Mouse (Mus musculus): ENCODE data around the gene Pak3.

Pak3 gene

GRCm38 (mm10) chrX:143664221-143665150, 146.1 kb downstream of the Pak3 start:
- DNase-seq (ENCODE audit: low read depth, low spot score) = peak; percentile 68

- no peak for DNase-seq (ENCODE audit: low read depth, low spot score)
Measured at GRCm38 (mm10) chrX:143665771-143666170, 147.4 kb downstream of the Pak3 start.

GRCm38 (mm10) chrX:143666991-143667390, 148.6 kb downstream of the Pak3 start:
- no peak for DNase-seq (ENCODE audit: low read depth, low spot score)

- DNase-seq (ENCODE audit: low read depth, low spot score) = peak; percentile 43
Measured at GRCm38 (mm10) chrX:143668242-143668641, 149.9 kb downstream of the Pak3 start.

GRCm38 (mm10) chrX:143678566-143678965, 160.2 kb downstream of the Pak3 start:
- no peak for DNase-seq (ENCODE audit: low read depth, low spot score)

GRCm38 (mm10) chrX:143722250-143722649, 203.9 kb downstream of the Pak3 start:
- DNase-seq (ENCODE audit: low read depth, low spot score) = no peak

GRCm38 (mm10) chrX:143725411-143725810, 207.0 kb downstream of the Pak3 start:
- DNase-seq (ENCODE audit: low read depth, low spot score) = no peak

GRCm38 (mm10) chrX:143736035-143736434, 217.6 kb downstream of the Pak3 start:
- DNase-seq (ENCODE audit: low read depth, low spot score) = peak; percentile 8

- DNase-seq (ENCODE audit: low read depth, low spot score) = peak; percentile 21
Measured at GRCm38 (mm10) chrX:143739171-143739570, 220.8 kb downstream of the Pak3 start.

- DNase-seq (ENCODE audit: low read depth, low spot score) = no peak
Measured at GRCm38 (mm10) chrX:143762556-143762955, 244.2 kb downstream of the Pak3 start.

- DNase-seq (ENCODE audit: low read depth, low spot score) = no peak
Measured at GRCm38 (mm10) chrX:143815948-143816347, 297.6 kb downstream of the Pak3 start.

- DNase-seq (ENCODE audit: low read depth, low spot score) = no peak
Measured at GRCm38 (mm10) chrX:143818961-143819360, 300.6 kb downstream of the Pak3 start.

GRCm38 (mm10) chrX:143826521-143826920, 308.1 kb downstream of the Pak3 start:
- no peak for DNase-seq (ENCODE audit: low read depth, low spot score)

GRCm38 (mm10) chrX:143827212-143827611, 308.8 kb downstream of the Pak3 start, which contains the start of gene Capn6:
TSS of gene Capn6 (minus strand) at chrX:143827414.
- DNase-seq (ENCODE audit: low read depth, low spot score) = no peak

- DNase-seq (ENCODE audit: low read depth, low spot score) = no peak
Measured at GRCm38 (mm10) chrX:143846637-143847036, 328.2 kb downstream of the Pak3 start.

Data from telencephalon, adult 2 months (tissue).